Mouse (Mus musculus) kidney, adult 2 months (tissue): Measurements from ENCODE around the gene Drap1.

Source experiments
- CTCF ChIP-seq: fragments of 200-500 bp; conservative IDR thresholded peaks from 2 replicates; pipeline ENCODE4 v1.5.1; 2011; ENCODE audit warnings: low read depth, mild to moderate bottlenecking, control low read depth, low read length, moderate library complexity, mixed read lengths; ENCODE audit not compliant: insufficient read depth, insufficient read length
- POLR2A ChIP-seq: fragments of 200-500 bp; IDR thresholded peaks from one replicate; pipeline ENCODE4 v1.6.1; 2011; ENCODE audit warnings: low read depth, low read length, control low read depth

DNA sequence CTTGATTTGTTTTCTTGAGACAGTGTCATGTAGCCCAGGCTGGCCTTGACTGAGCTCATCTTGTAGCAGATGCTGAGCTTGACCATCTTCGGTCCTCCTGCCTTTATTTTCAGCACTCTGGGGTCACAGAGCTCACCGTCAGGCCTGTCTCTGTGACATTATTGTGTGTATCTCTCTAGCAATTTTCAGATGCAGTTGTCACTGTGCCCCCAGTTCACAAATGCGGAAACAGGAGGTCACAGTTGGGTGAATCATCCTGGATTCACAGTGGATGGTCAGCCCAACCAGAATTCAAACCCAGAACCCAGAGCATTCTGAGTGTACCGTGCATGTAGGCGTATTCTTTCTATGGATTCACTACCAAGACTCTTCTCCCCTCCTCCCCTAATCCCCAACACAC is 21.0 kb upstream of the Drap1 start:
- TF ChIP-seq CTCF, result no peak
- TF ChIP-seq POLR2A, result no peak
